Mouse (Mus musculus) thymus, postnatal 4 days (tissue): ENCODE measurements around the gene Rspo1.
A peak's percentile ranks its signal among the peaks of the same experiment; 100 is the strongest.
"Not testable (repeated sequence)": the region's sequence is repeated elsewhere in the genome, so short reads cannot be mapped to it uniquely, and the experiment has no call there.

Source experiments
- DNase-seq: peaks from one replicate; pipeline ENCODE4 v3.0.0; 2021

Gene Rspo1

DNA sequence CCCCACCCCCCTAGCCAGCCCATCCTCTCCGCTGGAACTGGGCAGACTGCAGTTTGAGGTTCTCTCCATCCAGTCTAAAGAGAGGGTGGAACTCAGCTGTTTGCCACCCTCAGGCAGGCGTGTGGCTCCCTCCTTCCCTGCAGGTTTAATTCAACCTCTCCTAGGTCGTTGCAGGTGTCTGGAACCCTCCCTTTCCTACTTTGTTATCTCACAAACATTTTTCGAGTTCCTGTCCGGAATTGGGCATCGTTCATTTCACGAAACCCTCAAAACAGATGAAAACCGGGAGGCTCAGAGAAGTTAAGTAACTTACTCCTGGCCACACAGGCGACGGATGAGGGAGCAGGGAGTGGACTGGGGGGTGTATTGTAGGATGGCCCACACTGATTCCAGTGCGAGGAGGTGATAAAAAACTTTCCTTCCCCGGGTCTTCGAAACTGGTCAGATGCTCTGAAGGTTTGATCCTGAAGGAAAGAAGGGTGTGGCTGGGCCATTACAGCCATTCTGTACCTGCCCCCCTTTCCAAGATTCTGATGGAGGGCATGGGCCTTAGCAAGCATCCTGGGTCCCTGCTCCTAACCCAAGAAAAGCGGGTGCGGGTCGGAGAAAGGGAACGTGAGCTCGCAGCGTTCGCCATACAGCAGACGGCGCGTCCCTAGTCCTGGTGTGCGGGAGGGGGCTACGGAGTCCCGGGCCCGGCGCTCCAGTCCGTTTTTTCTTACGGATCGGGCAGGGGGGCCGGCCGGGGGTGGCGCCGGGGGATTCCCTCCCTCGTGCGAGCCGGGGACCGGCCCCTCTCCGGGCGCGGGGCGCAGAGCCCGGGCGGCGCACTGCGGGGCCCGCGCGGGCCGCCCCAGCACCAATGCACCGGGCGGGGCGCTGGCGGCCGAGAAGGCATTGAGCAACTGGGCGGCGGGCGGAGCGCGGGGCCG is at the start of gene Rspo1:
Gene Rspo1 (plus strand): TSS at position 760 of the 932 bp plus-strand sequence.
- peak; percentile 26 for DNase-seq

DNA sequence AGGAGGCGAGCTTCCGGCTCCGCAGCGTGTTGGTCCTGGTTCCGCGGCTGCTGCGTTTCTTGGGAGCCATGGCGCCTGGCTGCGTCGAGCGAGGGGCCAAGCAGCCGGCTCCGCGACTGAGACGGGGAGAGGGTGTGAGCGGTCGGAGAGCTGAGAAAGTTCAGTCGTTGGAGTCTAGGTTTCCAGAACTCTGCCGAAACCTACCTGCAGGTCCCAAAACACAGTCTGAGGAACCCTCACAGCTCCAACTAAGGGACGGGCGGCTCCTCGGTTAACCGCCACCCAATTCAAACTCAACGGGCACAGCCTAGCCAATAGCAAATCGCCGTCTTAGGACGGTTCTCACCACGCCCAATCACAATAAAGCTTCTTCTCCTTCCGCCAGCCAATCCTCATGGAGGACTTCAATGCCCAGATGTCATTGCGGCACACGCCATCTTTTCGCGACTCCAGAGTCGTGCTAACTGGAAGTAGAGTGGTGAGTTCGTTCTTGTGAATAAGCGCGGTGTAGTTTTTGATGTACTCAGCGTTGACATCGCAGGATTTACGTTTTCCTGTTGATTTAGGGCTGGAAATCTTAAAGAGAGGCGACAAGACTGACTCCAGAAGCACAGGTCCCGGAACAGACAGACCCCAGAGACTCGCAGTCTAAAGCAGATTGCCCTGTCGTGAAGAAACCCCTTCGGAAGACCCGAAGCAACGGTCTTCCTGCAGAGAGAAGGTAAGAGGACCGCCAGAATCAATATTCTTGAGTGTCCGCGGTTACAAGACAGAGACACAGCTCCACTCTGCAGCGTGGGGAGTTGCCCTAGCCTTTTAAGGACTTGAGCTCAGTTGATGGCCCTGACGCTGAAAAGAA is 49.4 kb upstream of the Rspo1 start, which contains the start of gene 9930104L06Rik:
Gene 9930104L06Rik (plus strand): TSS at position 436 of the 859 bp plus-strand sequence.
- DNase-seq, result peak; percentile 91

DNA sequence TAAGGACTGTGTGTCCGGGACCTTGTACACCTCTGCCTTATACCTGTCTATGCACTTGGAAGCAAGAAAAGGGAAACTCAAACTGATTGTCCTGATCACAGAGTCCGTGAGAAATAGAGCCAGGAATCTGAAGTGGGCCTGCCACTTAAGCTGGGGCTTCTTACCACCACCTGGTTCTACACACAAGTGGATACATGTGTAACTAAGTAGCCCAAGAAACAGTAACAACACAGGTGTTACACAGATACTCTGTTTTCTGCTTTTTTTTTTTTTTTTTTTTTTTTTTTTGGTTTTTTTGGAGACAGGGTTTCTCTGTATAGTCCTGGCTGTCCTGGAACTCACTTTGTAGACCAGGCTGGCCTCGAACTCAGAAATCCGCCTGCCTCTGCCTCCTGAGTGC is 47.0 kb upstream of the Rspo1 start, which contains the start of gene Cdca8:
Gene Cdca8 (minus strand): TSS at position 101 of the 400 bp plus-strand sequence.
- DNase-seq, result not testable (repeated sequence)

DNA sequence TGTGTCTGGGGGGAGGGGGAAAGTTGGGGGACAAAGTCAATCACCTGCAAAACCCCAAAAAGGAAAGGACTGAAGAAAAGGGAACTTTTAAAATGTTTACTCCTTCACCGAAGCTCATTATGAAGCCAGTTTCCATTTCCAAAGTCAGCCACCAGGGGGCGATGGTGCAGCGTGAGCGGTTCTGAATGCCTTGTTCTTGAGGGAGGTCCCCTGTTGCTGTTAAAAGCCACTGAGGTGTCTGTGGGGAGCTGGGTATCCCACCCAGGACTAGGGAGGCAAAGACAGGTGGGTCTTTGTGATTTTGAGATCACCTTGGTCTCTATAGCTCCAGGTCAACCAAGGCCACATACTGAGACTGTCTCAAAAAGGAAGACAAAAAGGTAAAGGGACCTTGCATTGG is 43.2 kb upstream of the Rspo1 start:
- peak; percentile 90 for DNase-seq

DNA sequence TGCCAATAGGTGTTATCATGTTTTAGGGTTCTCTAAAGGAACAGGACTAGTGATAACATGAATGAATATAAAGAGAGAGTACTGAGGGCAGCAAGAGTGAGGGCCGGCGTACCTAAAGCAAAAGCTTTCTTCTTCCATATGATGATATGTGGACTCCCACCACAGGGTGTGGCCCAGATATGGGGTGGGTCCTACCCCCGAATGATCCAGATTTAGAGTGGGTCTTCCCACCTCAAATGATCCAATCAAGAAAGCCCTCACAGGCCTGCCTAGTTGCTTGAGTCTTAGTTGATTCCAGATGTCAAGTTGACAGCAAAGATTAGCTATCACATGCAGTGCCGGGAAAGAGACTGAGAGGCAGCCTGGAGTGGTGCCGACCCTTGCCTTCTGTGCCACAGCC is 42.4 kb upstream of the Rspo1 start:
- no peak for DNase-seq

DNA sequence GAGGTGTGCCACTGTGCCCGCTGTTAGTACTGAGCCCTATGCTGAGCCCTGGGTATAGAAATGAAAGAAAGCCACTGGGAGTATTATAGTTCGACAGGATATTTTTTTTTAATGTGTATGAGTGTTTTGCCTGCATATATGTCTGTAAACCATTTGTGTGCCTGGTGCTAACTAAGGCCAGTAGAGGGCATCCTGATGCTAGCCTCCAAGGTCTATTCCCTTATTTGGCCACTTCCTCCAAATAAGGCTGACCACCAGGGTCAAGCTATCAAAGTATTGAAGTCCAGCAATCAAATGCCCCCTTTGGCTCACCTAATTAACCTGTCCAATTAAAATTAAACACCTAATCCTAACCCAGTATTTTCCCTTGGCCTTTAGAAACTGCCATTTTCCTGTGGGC is 41.3 kb upstream of the Rspo1 start:
- DNase-seq, result no peak

DNA sequence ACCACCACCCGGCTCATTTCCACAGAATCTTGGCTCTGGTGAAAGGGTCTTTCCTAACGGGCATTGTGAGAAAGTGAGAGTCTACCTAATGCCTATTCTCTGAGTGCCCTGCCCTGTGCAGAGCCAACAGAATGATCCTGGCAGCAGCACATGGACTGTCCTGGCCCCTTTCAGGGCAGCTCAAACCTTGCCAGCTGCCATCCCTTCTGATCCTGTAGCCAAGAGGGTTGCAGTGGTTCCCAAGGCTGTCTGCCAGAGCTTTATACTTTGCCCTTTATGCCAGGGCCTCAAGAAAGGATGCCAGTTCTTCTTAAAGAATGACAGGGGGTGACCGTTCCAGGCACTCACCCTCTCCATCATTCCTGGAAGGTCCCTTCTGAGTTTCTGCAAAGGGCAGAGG is 36.7 kb upstream of the Rspo1 start:
- no peak for DNase-seq

DNA sequence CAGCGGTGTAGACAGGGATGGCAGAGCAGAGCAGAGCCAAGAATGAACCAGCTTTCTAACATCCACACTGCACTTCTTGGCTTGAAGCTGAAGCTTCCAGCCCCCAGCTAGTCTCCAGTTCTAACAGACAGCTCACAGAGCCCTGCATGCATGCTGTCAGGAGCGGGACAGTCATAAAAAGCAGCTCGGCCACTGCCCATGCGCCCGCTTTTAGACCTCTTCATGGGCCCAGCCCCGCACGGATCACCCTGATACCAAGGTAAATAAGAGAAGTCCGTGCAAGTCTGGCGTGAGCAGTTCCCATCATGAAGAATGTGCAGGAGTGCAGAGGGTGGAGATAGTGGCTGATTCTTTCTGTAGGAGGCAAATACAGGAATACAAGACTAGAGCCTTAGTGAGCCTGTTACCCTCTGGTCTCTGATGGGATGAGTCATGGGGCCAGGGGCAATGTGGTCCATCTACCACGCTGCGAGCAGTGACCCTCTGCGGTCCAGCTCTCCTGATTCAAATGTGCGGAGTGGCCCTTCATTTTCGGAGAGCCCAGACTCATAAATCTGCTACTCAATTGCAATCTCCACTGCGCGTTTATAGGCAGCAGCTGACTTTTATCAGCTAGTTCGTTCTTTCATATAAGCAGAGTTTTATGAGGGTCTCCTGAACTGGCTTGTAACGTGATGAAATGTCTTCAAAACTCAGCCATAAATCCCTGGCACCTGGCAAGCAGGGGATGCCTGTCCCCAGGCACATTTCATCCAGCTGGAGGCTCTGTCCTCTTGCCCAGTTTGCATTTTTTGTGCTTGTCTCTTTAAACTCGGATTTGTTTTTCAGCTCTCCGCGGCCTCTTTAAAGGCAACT is 35.8 kb upstream of the Rspo1 start:
- DNase-seq, result no peak

DNA sequence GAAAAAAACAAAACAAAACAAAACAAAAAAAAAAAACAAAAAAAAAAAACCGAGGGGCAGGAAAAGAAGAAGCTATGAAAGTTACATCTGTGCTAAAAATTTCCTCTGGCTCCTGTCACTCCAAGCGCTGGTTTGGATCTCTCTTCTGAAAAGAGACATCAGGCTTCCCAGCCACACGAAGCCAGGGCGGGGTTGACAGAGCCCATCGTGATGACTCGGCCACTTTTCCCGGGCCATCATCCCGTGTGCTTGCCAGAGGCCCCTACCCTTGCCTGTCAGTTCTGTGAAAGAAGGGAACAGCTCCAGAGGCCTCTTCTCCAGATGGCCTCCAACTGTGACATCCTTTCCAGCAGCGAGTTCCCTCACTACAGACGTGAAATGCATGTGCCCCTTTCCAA is 35.2 kb upstream of the Rspo1 start:
- DNase-seq, result no peak

DNA sequence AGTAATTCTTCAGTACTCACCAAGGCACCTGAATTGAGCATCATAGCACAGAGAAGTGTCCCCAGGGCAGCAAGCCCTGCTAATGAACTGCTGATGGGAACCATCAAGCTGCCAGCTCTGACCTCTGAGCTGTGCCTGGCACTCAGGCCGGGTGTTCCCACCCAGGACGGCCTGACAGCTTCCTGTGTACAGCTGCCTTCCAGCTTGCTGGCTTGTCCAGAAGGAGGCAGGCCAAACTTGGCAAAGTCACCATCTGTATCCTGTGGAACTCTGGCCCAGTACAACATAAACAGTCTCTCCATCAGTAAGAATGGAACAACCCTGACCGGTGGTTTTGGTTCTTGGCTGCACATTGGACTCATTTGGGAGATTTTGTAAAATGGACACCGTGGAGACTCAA is 32.7 kb upstream of the Rspo1 start:
- no peak for DNase-seq

DNA sequence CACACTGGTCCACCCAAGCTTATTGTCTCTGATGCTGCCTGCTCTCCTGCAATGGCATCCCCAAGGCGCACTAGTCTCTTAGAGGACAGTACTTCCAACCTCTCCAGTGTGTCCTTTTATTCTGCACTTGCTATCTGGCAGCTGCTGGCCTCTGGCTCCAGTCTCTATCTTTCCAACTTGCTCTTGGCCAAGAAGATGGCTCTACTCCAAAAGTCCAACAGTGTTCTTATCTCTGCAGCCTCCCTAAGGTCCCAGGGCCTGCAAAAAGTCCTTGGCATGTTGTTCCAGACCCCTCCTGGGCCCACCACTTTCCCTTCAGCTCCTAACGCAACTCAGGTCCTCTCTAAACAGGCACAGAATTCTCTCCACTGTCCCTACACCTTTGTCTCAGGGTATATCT is 28.9 kb upstream of the Rspo1 start:
- DNase-seq, result no peak

DNA sequence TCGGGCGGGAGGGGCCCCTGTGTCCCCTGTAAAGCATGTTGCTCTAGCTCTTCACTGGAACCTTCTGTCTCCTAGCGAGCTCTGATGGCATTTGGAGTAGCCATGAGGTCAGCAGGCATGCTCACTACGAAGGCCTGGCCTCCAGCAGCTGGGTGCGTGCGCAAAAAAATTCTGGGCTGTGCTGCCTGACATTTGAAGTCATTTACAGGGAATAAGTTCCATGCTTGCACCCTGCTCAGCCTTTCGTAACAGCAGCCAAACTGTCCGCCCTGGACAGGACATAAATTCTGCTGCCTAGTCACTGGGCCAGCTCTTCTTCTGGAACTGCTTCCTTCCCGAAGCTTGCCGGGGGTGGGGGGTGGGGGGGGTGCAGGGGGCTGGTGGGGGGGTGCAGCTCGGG is 27.2 kb upstream of the Rspo1 start:
- DNase-seq, result no peak

DNA sequence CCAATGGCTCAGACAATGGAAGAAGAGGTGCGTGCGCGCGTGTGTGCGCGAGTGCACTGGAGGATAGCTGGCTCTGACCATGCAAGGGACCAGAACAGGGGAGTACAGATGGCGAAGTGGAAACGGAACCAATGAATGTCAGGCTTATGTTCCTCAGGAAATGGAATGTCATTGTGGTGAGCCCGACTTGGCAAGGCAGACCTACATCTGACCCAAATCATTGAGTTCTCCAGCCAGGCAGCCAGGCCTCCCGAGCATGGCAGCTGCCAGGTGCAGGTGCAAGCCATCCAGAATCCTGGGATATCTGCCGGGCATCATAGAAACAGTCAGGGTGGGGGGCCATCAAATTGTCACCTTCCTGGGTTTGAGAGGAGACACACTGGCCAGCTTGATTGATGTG is 25.3 kb upstream of the Rspo1 start:
- DNase-seq, result no peak

DNA sequence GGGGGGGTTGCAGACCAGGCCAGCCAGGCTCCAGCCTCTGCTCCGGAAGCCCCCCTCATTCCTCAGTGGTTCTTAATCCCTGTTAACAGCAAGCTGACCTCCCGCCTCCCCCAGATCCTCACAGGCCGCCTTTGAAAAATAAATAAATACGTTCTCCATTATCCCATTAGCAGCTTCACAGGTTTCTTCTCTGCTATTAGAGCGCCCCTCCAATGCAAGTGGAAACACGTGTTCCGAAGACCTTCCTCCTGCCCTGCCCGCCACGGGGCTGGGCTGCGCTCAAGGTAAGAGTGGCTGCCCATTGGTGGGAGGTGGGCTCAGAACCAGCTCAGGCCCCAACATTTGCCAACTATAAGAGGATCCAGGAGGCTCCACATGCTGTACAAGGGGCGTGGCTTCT is 23.7 kb upstream of the Rspo1 start:
- no peak for DNase-seq

DNA sequence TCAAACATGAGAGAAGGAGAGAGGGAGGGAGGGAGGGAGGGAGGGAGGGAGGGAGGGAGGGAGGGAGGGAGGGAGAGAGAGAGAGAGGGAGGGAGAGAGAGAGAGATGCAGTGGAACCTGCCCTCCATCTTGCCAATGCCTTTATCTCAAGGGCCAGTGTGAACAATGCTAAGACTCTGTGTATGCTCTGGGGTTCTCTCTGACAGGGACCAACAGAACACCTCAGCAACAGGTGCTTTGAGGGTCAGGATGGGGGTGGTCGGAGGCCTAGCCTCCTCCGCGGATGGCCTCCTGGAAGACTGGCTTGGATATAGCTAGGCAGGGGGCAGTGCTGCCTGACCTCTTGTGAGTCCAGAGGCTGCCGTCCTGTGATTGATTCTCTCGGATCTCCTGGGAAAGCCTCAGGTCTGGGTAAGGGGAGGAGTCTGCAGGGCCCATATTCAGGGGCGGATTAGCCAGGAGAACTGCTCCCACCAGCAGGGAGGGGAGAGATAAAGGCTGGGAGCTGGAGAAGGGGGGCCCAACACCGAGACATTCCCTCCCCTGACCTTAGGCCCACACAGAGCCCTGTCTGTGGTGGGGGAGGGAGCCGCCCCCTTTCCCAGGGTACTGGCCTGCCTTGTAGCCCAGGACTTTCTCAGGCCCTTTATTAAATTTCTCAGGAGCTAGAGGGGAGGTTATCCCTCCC is 21.2 kb upstream of the Rspo1 start:
- DNase-seq, result no peak

DNA sequence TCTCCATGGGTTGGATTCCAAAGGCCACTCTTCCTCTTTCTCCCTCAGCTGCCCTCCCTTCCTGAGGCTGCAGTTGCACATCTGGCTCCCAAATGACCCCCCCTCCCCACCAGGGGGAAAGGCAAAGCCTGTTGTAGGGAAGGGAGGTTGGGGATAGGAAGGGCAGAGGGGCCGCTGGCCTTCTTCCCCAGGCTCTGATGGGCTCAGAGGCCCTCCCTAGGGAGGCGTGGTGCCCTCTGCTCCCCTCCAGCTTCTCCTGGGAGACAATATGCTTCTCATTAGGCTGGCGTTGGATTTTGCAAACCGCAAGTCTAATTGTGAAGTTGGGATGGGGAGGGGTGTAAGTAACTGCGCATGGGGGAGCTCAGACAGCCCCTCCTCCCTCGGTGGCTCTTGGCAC is 17.5 kb upstream of the Rspo1 start:
- no peak for DNase-seq

DNA sequence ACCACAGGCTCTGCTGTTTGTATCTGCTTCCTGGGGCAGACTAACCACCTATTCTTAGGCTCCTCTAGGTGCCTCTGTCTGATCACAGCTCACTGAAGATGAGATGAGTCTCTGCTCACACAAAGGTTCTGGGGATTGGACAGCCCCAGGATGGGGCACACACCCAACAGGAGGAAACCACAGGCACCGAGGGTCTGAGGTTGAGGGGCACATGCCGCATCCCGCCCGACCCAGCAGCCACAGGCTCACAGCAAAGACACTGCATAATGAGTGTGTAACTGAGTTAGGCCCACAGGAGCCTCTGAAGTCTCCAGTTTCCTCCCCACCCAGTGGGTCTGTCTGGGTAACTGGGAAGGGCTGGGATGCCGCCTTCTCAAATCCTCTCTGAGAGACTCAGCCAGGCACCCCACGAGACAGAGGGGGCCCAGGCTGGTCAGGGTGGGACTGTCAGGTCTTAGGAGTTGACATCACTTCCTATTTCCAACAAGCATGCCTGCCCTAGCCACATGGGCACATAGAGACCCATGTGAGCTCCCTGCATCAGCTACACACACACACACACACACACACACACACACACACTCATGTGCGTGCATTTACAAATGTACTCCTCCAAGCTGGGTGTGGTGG is 16.9 kb upstream of the Rspo1 start:
- peak; percentile 21 for DNase-seq

DNA sequence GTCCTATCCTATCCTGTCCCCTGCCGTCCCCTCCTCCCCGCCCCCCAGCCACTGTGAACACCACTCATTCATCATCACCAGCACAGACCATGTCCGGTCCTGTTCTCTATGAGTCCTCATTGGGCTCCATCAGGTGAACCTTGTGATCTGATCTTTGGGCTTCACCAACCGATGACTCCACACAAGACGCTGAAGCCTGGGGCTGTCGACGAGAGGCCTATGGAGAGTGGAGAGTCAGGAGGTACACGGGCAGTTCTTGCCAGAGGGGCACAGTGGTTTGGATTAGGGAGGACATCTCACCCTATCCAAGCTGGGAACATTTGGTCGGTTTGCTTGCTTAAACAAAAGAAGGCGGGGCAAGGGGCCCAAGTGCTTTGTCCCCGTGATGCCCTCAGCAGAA is 16.0 kb upstream of the Rspo1 start:
- no peak for DNase-seq

DNA sequence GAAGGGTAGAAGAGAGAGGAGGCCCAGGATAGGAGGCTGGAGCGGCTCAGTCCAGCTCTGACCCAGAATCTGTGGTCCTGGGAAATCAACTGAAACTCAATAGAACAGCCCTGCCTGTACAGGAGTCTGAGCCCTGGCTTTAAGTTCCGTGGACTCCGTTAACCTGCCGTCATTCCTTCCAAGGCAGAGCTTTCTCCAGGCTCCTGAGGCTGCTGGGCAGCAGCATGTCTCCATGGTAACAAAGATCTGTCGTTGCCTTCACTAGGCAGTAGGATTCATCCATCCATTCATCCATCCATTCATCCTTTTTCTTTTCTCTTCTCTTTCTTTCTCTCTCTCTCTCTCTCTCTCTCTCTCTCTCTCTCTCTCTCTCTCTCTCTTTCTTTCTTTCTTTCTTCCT is 15.6 kb upstream of the Rspo1 start:
- no peak for DNase-seq

DNA sequence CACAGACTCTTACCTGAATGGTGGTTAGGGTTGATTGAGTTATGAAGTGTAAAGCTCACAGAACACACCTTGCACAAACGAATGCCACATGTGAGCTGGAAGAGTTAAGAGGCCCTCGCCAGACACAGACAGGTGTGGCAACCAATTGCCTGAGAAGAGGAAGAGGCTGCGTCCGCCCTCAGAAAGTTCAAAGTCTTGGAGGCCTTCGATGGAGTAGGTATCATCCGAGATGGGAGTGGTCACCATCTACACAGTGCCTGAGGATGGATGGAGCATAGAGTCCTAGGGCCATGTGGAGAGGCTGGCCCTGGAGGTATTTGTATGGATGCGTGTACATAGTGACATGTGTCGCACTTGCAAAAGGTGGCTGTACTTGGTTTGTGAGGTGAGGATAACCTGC is 15.1 kb upstream of the Rspo1 start:
- DNase-seq, result no peak

DNA sequence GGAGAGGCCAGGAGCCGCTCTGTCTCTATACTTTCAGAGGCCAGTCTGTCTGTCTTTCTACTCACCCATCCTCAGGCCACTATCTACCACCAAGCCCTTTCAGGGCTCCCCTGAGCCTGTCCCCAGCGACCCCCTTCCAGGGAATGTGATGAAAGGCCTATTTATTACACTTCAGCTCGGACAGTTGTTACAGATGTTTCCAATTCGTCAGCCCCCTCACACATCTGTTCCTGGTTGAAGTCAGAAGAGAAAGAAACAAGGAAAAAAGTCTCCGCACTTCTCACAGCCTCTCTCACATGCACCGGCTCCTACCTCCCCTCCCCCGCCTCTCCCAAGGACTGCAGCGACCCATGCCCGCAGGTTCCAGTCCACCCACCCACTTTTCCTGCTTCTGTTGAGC is 13.9 kb upstream of the Rspo1 start:
- DNase-seq, result no peak

DNA sequence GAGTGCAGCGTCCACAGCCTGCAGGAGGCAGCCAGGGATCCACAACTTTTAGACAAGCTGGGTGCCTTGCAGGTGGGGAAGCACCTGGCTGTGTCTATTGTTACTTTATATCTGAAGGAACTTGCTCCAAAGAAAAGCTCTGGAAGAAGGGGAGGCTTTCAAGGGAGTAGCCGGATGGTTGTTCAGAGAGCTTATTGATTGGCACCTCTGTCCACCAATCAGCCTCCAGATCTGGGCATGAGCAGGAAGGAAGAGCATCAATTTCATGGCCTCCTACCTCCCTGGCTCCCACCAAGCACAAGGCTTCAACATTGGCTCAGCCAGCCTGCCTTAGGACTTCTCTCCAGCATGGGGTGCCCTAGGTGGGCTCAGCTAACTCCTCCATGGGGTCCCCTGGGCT is 12.9 kb upstream of the Rspo1 start:
- DNase-seq, result no peak
